Mouse (Mus musculus) monocyte, adult 2 months (primary cell): ENCODE results near the gene Pcsk5.

Source experiments
- DNase-seq, 2 experiments: peaks; one replicate each; pipeline ENCODE4 v3.0.0; 2022; ENCODE audit warnings: low spot score in 2 of 2, low read depth in 1 of 2

Gene Pcsk5

GRCm38 (mm10) chr19:17590314-17590713 lies 247.1 kb downstream of the Pcsk5 start:
- no peak for DNase-seq

- no peak for DNase-seq
Observed at GRCm38 (mm10) chr19:17577412-17577811, 260.0 kb downstream of the Pcsk5 start.

GRCm38 (mm10) chr19:17574564-17574963 lies 262.9 kb downstream of the Pcsk5 start:
- no peak for DNase-seq

GRCm38 (mm10) chr19:17572315-17572714 lies 265.1 kb downstream of the Pcsk5 start:
- DNase-seq, result no peak

GRCm38 (mm10) chr19:17570936-17571335 lies 266.5 kb downstream of the Pcsk5 start:
- DNase-seq, result no peak

- no peak for DNase-seq
Observed at GRCm38 (mm10) chr19:17567264-17567663, 270.2 kb downstream of the Pcsk5 start.

GRCm38 (mm10) chr19:17566097-17566496 lies 271.3 kb downstream of the Pcsk5 start:
- DNase-seq, result no peak

- no peak for DNase-seq
Observed at GRCm38 (mm10) chr19:17558764-17559163, 278.7 kb downstream of the Pcsk5 start.

GRCm38 (mm10) chr19:17555159-17555558 lies 282.3 kb downstream of the Pcsk5 start:
- DNase-seq, result no peak

GRCm38 (mm10) chr19:17554571-17554970 lies 282.9 kb downstream of the Pcsk5 start:
- no peak for DNase-seq

- no peak for DNase-seq
Observed at GRCm38 (mm10) chr19:17553396-17554100, 283.9 kb downstream of the Pcsk5 start.

- DNase-seq, result no peak
Observed at GRCm38 (mm10) chr19:17528746-17529532, 308.5 kb downstream of the Pcsk5 start.

- no peak for DNase-seq
Observed at GRCm38 (mm10) chr19:17525558-17525957, 311.9 kb downstream of the Pcsk5 start.

- DNase-seq, result no peak
Observed at GRCm38 (mm10) chr19:17514456-17514855, 323.0 kb downstream of the Pcsk5 start.

- no peak for DNase-seq
Observed at GRCm38 (mm10) chr19:17511283-17511682, 326.1 kb downstream of the Pcsk5 start.

- no peak for DNase-seq
Observed at GRCm38 (mm10) chr19:17504212-17504611, 333.2 kb downstream of the Pcsk5 start.

- DNase-seq, result no peak
Observed at GRCm38 (mm10) chr19:17498586-17499235, 338.7 kb downstream of the Pcsk5 start.

- DNase-seq, result no peak
Observed at GRCm38 (mm10) chr19:17496131-17496530, 341.3 kb downstream of the Pcsk5 start.

- no peak for DNase-seq
Observed at GRCm38 (mm10) chr19:17491822-17492544, 345.4 kb downstream of the Pcsk5 start.

GRCm38 (mm10) chr19:17491322-17491721 lies 346.1 kb downstream of the Pcsk5 start:
- no peak for DNase-seq

- DNase-seq, result no peak
Observed at GRCm38 (mm10) chr19:17489866-17490141, 347.6 kb downstream of the Pcsk5 start.
